Mouse (Mus musculus) hindbrain, embryonic 15.5 days (tissue): ENCODE measurements at regions not wholly inside any gene's neighbourhood (a gene's known extent, or its start where the extent isn't known, plus 50 kb on each side); places are given as distances from the start of the nearest gene placed in this dataset.

Experiments
- ATAC-seq: fragments of 200-750 bp; cut with Nextera tagmentation; 2 replicates; pipeline ENCODE4 v1.8.0; 2017; ENCODE audit warnings: low read depth, moderate number of reproducible peaks, moderate TSS enrichment; ENCODE audit not compliant: low FRiP score
- H3K27ac ChIP-seq: fragments of 300-500 bp; sonication (generic); replicated peaks from 2 replicates; pipeline ENCODE4 v1.5.1; 2015; ENCODE audit warnings: mild to moderate bottlenecking, inconsistent platforms
- H3K27me3 ChIP-seq: fragments of 300-500 bp; sonication (generic); 2 replicates; pipeline ENCODE4 v1.6.1; 2015; ENCODE audit warnings: control low read depth, inconsistent platforms
- H3K36me3 ChIP-seq: fragments of 300-500 bp; sonication (generic); 2 replicates; pipeline ENCODE4 v1.6.1; 2015; ENCODE audit warnings: control low read depth, inconsistent platforms
- H3K4me1 ChIP-seq: fragments of 300-500 bp; sonication (generic); replicated peaks from 2 replicates; pipeline ENCODE4 v1.6.1; 2015; ENCODE audit warnings: control low read depth, inconsistent platforms
- H3K4me2 ChIP-seq: fragments of 300-500 bp; sonication (generic); 2 replicates; pipeline ENCODE4 v1.6.1; 2015; ENCODE audit warnings: moderate library complexity, mild to moderate bottlenecking, inconsistent platforms
- H3K4me3 ChIP-seq: fragments of 300-500 bp; sonication (generic); 2 replicates; pipeline ENCODE4 v1.5.1; 2015; ENCODE audit warnings: mild to moderate bottlenecking, inconsistent platforms
- H3K9ac ChIP-seq: fragments of 300-500 bp; sonication (generic); 2 replicates; pipeline ENCODE4 v1.6.1; 2015; ENCODE audit warnings: inconsistent platforms
- H3K9me3 ChIP-seq: fragments of 300-500 bp; sonication (generic); 2 replicates; pipeline ENCODE4 v1.6.1; 2016; ENCODE audit warnings: control low read depth, inconsistent platforms
- WGBS: fragments of 180-500 bp; shearing (Covaris S2); methylation state at CpG from one replicate; pipeline ENCODE4 v1.1.7; 2015; 5-methylcytosine and 5-hydroxymethylcytosine counted together

DNA sequence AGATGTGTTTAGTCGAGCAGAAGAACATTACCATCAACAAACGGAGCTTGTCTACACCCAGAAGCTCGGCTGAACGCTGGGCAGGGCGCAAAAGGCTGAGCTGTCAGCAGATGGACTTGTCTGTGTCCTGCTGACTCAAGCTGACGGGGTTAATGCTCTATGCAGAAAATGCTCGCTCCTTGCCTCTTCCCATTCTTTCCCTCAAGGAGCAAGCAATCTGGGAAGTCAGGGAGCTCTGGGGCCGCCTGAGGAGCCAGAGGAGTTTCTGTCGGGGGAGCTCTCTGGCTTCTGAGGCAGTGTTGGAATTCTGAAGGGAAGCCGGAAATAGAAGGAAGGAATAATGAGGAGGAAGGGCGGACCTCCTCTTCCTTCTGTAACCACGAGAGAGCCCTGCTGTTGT, 289.3 kb upstream of the G2e3 start:
- Histone ChIP-seq H3K9me3 (no peaks in the 10 kb centered on the region), H3K4me2 (peak overlapping the region; percentile 33), H3K4me1 (0 out of 2 replicates have a peak, but pooled peaks cover 4% of the 10 kb centered on the region), H3K4me3 (no peak overlapping the region), H3K9ac (no peak overlapping the region), H3K36me3 (no peaks in the 10 kb centered on the region), H3K27me3 (no peaks in the 10 kb centered on the region), H3K27ac (no peak overlapping the region)
- ATAC-seq = peak; percentile 56; the same call in 1 of the 2 replicates
- WGBS = 18% methylated on average over 12 of the region's 12 CpGs

- WGBS = 67% methylated on average over 10 of the region's 10 CpGs
- Histone ChIP-seq H3K4me1 (0 out of 2 replicates have a peak, but pooled peaks cover 4% of the 10 kb centered on the region), H3K4me3 (no peak overlapping the region), H3K27ac (no peak overlapping the region), H3K27me3 (no peaks in the 10 kb centered on the region), H3K36me3 (no peaks in the 10 kb centered on the region), H3K9ac (no peak overlapping the region), H3K4me2 (peak overlapping the region; percentile 33; the same call in 1 of the 2 replicates), H3K9me3 (no peaks in the 10 kb centered on the region)
- 0 out of 2 replicates have a peak, but pooled peaks have one; percentile 30 for ATAC-seq
These were observed 289.8 kb upstream of the G2e3 start for GRCm38 (mm10) chr12:51058104-51058503.

- H3K4me2 ChIP-seq = no peak overlapping the region
These were observed 300.7 kb upstream of the G2e3 start for GRCm38 (mm10) chr12:51047116-51047515.

DNA sequence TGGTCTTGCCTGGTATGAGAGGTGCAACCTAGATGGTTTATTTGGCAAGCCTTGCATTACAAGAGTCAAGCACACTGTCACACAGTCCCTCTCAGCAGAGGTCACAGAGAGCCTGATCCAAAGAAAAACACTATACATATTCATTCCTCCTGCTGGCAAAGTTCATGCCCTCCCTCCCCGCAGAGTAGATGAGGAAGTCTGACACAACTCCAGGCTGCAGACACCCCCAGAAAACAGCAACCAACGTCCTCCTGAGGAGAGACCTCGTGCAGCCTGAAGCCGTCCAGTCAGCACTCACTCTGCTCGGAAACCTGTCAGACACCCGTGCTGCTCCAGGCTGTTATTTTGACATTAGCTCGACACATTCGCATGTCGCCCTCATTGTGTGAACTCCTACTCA, 302.4 kb upstream of the G2e3 start:
- H3K9me3 ChIP-seq = no peaks in the 10 kb centered on the region

More at GRCm38 (mm10) chr12:51047116-51047515, 300.7 kb upstream of the G2e3 start:
- 0 out of 2 replicates have a peak, but pooled peaks cover 6% of the 10 kb centered on the region for H3K4me1 ChIP-seq
- no peaks in the 10 kb centered on the region for H3K9me3 ChIP-seq
- no peak overlapping the region for H3K4me3 ChIP-seq
- H3K27ac ChIP-seq = no peak overlapping the region
- H3K9ac ChIP-seq = no peak overlapping the region
- 48% methylated on average over 7 of the region's 7 CpGs for WGBS
- H3K36me3 ChIP-seq = no peaks in the 10 kb centered on the region
- no peaks in the 10 kb centered on the region for H3K27me3 ChIP-seq
- no peak for ATAC-seq

DNA sequence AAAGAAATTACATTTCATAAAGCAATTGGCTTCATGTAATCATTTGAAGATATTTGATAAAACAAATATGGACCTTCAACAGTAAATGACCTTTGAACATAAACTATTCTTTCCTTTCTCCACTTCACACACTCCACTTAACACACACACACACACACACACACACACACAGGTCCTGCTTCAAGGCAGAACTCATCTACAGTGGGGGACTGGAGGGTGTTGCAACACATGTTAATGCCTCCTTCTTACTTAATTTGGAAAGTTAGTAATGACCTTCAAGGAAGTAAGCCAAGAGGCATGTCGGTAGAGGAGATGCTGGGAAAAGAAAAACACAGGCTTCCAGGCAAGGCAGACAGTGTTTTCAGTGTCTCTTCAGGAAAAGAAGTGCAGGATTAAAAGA, 302.8 kb upstream of the G2e3 start:
- no peaks in the 10 kb centered on the region for H3K9me3 ChIP-seq
- no peak overlapping the region for H3K27ac ChIP-seq
- ATAC-seq = no peak
- no peak overlapping the region for H3K4me2 ChIP-seq
- no peak overlapping the region for H3K4me3 ChIP-seq
- WGBS = 31% methylated on average over 1 of the region's 1 CpGs
- no peaks in the 10 kb centered on the region for H3K36me3 ChIP-seq
- H3K9ac ChIP-seq = no peak overlapping the region
- H3K27me3 ChIP-seq = no peaks in the 10 kb centered on the region
- H3K4me1 ChIP-seq = 0 out of 2 replicates have a peak, but pooled peaks cover 6% of the 10 kb centered on the region

More for the DNA sequence above, 302.4 kb upstream of the G2e3 start:
- ATAC-seq = 0 out of 2 replicates have a peak, but pooled peaks have one; percentile 8
- 32% methylated on average over 9 of the region's 9 CpGs for WGBS
- Histone ChIP-seq H3K4me2 (no peak overlapping the region), H3K9ac (no peak overlapping the region), H3K27me3 (no peaks in the 10 kb centered on the region), H3K4me3 (no peak overlapping the region), H3K27ac (no peak overlapping the region), H3K4me1 (0 out of 2 replicates have a peak, but pooled peaks cover 6% of the 10 kb centered on the region), H3K36me3 (no peaks in the 10 kb centered on the region)

DNA sequence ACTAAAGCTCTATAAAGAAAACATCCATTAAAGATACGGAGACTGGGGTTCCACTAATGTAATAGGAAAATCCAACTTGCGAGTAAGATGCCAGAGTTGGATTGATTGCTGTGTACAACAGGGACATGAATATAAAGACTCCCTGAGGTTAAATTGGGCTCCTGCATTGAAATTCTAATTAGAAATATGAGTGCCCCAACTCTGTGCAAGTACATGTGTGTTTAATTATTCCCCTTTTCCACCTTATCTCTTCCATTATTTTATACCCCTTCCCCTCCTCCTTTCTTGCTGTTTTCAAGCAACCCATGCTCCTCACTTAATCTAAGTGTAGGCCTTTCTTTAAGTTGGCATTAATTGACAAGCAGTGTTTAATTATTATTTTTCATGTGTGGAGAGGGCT, 315.7 kb upstream of the G2e3 start:
- Histone ChIP-seq H3K27ac (no peak overlapping the region), H3K4me1 (peaks cover 9% of the 10 kb centered on the region), H3K36me3 (no peaks in the 10 kb centered on the region), H3K27me3 (no peaks in the 10 kb centered on the region), H3K4me2 (no peak overlapping the region), H3K9me3 (no peaks in the 10 kb centered on the region), H3K4me3 (no peak overlapping the region), H3K9ac (no peak overlapping the region)
- 28% methylated on average over 2 of the region's 2 CpGs for WGBS
- no peak for ATAC-seq

DNA sequence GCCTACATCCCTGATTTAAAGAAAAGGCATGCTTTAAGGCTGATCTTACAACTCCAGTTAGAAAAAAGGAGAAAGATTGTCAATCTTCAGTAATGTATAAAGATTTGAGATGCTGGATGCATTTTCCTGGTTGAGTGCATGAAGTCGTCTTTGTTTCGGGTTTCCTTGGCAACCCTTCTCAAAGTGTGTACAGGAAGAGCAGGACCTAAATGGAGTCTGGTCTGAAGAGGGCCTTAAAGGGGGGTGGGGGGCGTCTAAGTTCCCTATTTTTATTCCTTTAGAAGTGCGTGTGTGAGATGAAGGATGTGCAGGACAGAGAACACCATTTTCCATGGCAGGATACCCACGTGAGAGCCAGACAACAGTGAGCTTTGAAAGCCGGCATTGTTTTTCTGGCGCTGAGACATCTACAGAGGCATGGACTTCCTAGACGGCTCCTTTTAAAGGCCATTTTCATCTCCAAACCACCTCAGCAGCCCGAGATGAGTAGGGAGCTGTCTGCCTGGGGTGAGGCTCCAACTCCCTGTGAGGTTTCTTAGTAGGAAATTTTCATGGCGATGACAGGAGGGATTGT, 319.2 kb upstream of the G2e3 start:
- no peaks in the 10 kb centered on the region for H3K27me3 ChIP-seq
- no peak overlapping the region for H3K4me3 ChIP-seq
- H3K9me3 ChIP-seq = no peaks in the 10 kb centered on the region
- no peak overlapping the region for H3K9ac ChIP-seq
- H3K4me2 ChIP-seq = peak overlapping the region; percentile 30; the same call in 1 of the 2 replicates
- no peak overlapping the region for H3K27ac ChIP-seq
- peaks cover 9% of the 10 kb centered on the region for H3K4me1 ChIP-seq
- WGBS = 14% methylated on average over 10 of the region's 10 CpGs
- 0 out of 2 replicates have a peak, but pooled peaks have one; percentile 45 for ATAC-seq
- no peaks in the 10 kb centered on the region for H3K36me3 ChIP-seq

GRCm38 (mm10) chr12:51026046-51026445, 321.8 kb upstream of the G2e3 start:
- Histone ChIP-seq H3K4me2 (no peak overlapping the region), H3K36me3 (no peaks in the 10 kb centered on the region), H3K27me3 (no peaks in the 10 kb centered on the region), H3K4me3 (no peak overlapping the region), H3K27ac (no peak overlapping the region), H3K9ac (no peak overlapping the region), H3K4me1 (peaks cover 9% of the 10 kb centered on the region), H3K9me3 (no peaks in the 10 kb centered on the region)
- no peak for ATAC-seq
- 84% methylated on average over 5 of the region's 5 CpGs for WGBS

DNA sequence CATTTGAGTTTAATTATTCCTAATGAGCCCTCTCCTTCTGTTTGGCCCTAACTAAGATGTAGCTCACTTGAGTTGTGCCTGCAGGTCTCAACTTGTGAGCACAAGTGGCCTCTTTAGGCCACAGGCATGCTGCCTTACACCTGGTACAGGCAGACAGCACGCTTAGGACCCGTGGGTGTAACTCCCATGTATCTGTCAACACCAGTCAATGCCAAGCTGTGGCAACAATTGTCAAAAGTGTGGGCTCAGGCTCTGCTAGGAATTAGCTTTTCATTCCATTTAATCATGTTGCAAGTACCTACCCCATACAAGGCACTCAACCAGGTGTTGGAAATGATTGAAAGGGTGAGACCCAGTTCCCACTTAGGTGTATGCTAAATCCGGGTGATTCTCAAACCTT, 322.3 kb upstream of the G2e3 start:
- Histone ChIP-seq H3K36me3 (no peaks in the 10 kb centered on the region), H3K4me3 (no peak overlapping the region), H3K4me2 (no peak overlapping the region), H3K27me3 (no peaks in the 10 kb centered on the region), H3K9me3 (no peaks in the 10 kb centered on the region), H3K9ac (no peak overlapping the region), H3K4me1 (peaks cover 9% of the 10 kb centered on the region), H3K27ac (no peak overlapping the region)
- 86% methylated on average over 3 of the region's 3 CpGs for WGBS
- no peak for ATAC-seq

- 94% methylated on average over 3 of the region's 3 CpGs for WGBS
- Histone ChIP-seq H3K4me2 (no peak overlapping the region), H3K36me3 (no peaks in the 10 kb centered on the region), H3K27ac (no peak overlapping the region), H3K9me3 (no peaks in the 10 kb centered on the region), H3K4me3 (no peak overlapping the region), H3K27me3 (no peaks in the 10 kb centered on the region), H3K4me1 (peaks cover 9% of the 10 kb centered on the region), H3K9ac (no peak overlapping the region)
- ATAC-seq = 0 out of 2 replicates have a peak, but pooled peaks have one; percentile 56
These were observed 323.7 kb upstream of the G2e3 start for GRCm38 (mm10) chr12:51024057-51024743.

GRCm38 (mm10) chr12:51018185-51018584, 329.7 kb upstream of the G2e3 start:
- Histone ChIP-seq H3K9me3 (no peaks in the 10 kb centered on the region), H3K27me3 (peaks cover 4% of the 10 kb centered on the region; the same call in 1 of the 2 replicates), H3K27ac (no peak overlapping the region), H3K4me3 (no peak overlapping the region), H3K36me3 (no peaks in the 10 kb centered on the region), H3K9ac (no peak overlapping the region), H3K4me2 (no peak overlapping the region), H3K4me1 (no peaks in the 10 kb centered on the region)
- WGBS = 74% methylated on average over 5 of the region's 5 CpGs
- no peak for ATAC-seq

DNA sequence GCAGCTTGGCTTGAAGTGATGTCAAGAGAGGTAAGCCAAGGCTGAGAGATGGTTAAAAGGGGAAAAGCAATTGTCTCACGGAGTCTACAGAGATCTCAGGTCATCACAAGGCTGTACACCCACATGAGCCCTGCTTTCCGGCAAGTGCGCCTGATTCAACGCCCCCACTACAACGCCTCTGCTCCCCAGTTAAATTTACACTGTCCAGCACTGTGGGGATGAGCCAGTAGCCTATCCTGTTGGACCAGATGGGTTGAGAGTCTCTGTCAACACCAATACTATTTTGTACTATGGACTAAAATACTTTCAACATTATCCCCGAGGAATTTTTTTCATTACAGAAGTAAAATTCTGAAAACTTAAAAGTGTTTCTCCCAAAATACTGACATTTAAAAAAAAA, 331.8 kb upstream of the G2e3 start:
- H3K27me3 ChIP-seq = peaks cover 6% of the 10 kb centered on the region; the same call in 1 of the 2 replicates
- H3K36me3 ChIP-seq = no peaks in the 10 kb centered on the region
- no peaks in the 10 kb centered on the region for H3K9me3 ChIP-seq
- no peak overlapping the region for H3K9ac ChIP-seq
- no peak overlapping the region for H3K27ac ChIP-seq
- no peak for ATAC-seq
- H3K4me2 ChIP-seq = no peak overlapping the region
- H3K4me1 ChIP-seq = no peaks in the 10 kb centered on the region
- 95% methylated on average over 6 of the region's 6 CpGs for WGBS
- no peak overlapping the region for H3K4me3 ChIP-seq
